28 mouse cellular contexts compared by ENCODE assay signal in the genomic region with DNA sequence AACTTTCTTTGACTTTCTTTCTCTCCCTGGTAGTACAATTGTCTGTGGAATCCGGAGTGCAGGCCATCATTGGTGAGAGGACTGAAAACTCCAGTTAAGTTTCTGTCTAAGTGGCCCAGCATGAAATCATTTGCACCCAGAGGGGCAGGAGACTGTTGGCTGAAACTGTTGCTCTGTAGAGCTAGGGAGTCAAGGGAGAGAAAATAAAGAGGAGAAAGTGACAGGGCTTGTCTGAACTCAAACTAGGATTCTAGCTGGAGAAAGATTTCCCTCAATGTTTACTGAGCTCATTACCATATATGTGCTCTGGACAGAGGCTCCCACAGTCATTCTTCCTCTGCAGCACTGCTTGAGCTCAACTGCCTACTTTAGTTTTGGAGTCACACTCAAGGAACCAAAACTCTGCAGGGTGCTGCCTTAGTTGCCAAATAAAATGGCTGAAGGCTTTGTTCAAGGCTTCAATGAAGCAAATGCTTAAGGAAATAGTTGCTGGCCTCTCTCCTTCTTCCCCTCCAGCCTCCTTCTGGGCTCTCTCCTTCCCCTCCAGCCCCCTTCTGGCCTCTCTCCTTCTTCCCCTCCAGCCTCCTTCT. TPM values are rescaled to one million over a fixed set of nuclear protein-coding genes. Genes with fewer than 3 reads are reported as not detected.
"Had no signal": no experiment of that assay in that cellular context is flagged by ENCODE, and none has a peak within 500 bp of the region (broad histone marks: within the 10 kb centered on the region; RNA-seq: fewer than 3 reads in every experiment).

No protein-coding gene starts in this region.

- DNase-seq: kidney, postnatal 10 days; kidney, postnatal 4 days; liver; lung, adult 18-20 months; lung, postnatal 10 days; lung, postnatal 36 days; retina, postnatal 1 day; right cerebral cortex, postnatal 25 days; spleen, adult 18-20 months; thymus, adult 18-20 months; thymus, postnatal 36 days had no signal

- H3K4me1 ChIP-seq: limb, embryonic 13.5 days; liver, embryonic 12.5 days; liver, embryonic 15.5 days had no signal

- H3K4me3 ChIP-seq: limb, embryonic 10.5 days; limb, embryonic 13.5 days; liver, embryonic 12.5 days; liver, embryonic 15.5 days; lung, embryonic 15.5 days; midbrain, embryonic 10.5 days; midbrain, embryonic 13.5 days; myocyte; neural tube, embryonic 13.5 days had no signal

- H3K9me3 ChIP-seq: limb, embryonic 10.5 days; limb, embryonic 13.5 days; liver, embryonic 12.5 days; liver, embryonic 15.5 days; lung, embryonic 15.5 days; megakaryocyte, embryonic 14.5 days; midbrain, embryonic 10.5 days; midbrain, embryonic 13.5 days; neural tube, embryonic 13.5 days had no signal

- H3K27ac ChIP-seq: limb, embryonic 10.5 days; limb, embryonic 13.5 days; liver, embryonic 12.5 days; liver, embryonic 15.5 days; lung, embryonic 15.5 days; midbrain, embryonic 10.5 days; midbrain, embryonic 13.5 days; neural tube, embryonic 13.5 days had no signal

- H3K27me3 ChIP-seq: limb, embryonic 13.5 days; liver, embryonic 12.5 days; liver, embryonic 15.5 days; lung, embryonic 15.5 days; midbrain, embryonic 13.5 days; neural tube, embryonic 13.5 days had no signal

- ATAC-seq: liver, embryonic 12.5 days; midbrain, embryonic 13.5 days had no signal

- H3K36me3 ChIP-seq: limb, embryonic 10.5 days; limb, embryonic 13.5 days; liver, embryonic 12.5 days; liver, embryonic 15.5 days; lung, embryonic 15.5 days; midbrain, embryonic 10.5 days; midbrain, embryonic 13.5 days; neural tube, embryonic 13.5 days had no signal

- H3K9ac ChIP-seq: limb, embryonic 13.5 days; liver, embryonic 12.5 days; liver, embryonic 15.5 days; lung, embryonic 15.5 days; midbrain, embryonic 13.5 days; neural tube, embryonic 13.5 days had no signal

- H3K4me2 ChIP-seq: limb, embryonic 13.5 days; liver, embryonic 12.5 days; liver, embryonic 15.5 days; lung, embryonic 15.5 days; midbrain, embryonic 13.5 days; neural tube, embryonic 13.5 days had no signal

RNA-seq across cellular contexts. Expression of a gene that starts 18.3 kb away (rescaled TPM):
- total RNA-seq: layer of hippocampus, adult 18-20 months; layer of hippocampus, postnatal 14 days; left cerebral cortex, postnatal 25 days; monocyte, adult 5-6 weeks had no signal
- polyA plus RNA-seq: limb, embryonic 10.5 days; liver, embryonic 12.5 days; liver, embryonic 15.5 days; midbrain, embryonic 10.5 days; midbrain, embryonic 13.5 days; midbrain, embryonic 16.5 days; myocyte; neural tube, embryonic 13.5 days; stomach, embryonic 16.5 days; testis, adult 2 months had no signal
